Comparison of ENCODE assay signal across 8 mouse cellular contexts in genomic region chr4:99714904-99715782, GRCm38 (mm10). TPM values are rescaled to one million over a fixed set of nuclear protein-coding genes. Genes with fewer than 3 reads are reported as not detected.
DNase-seq lines count a peak whose midpoint lies in the region; ATAC-seq and TF ChIP-seq lines count a peak whose summit lies in the region.

Gene Alg6 (plus strand): TSS chr4:99715664.

- H3ac ChIP-seq in C2C12 (ENCODE audit: control insufficient read depth, insufficient read length, low read depth): peak within 1 kb of the TSS; percentile 74
- H3ac ChIP-seq in myocyte (ENCODE audit: control insufficient read depth, insufficient read length): peak within 1 kb of the TSS; percentile 13

- DNase-seq in brain, embryonic 14.5 days (ENCODE audit: low read depth): peak; percentile 97
- peak; percentile 78 for DNase-seq in liver, adult 2 months (ENCODE audit: extremely low read depth, low read depth, low spot score)
- peak; percentile 95 for DNase-seq in splenic B cell, adult 2 months (ENCODE audit: low read depth, low spot score)

- peak; percentile 55; the same call in 1 of the 2 replicates for TF ChIP-seq POLR2A in brain, embryonic 14.5 days (IDR thresholded peaks at IDR 0.05; ENCODE audit: borderline replicate concordance, extremely low read depth, insufficient read depth, insufficient read length, poor library complexity, severe bottlenecking)
- 0 out of 2 replicates have a peak, but pooled peaks have one; percentile 30 for TF ChIP-seq POLR2A in liver, adult 2 months (IDR thresholded peaks at IDR 0.05; ENCODE audit: extremely low read depth, insufficient read depth, low read length)
- peak; percentile 53 for TF ChIP-seq POLR2A in myocyte (IDR thresholded peaks at IDR 0.05; ENCODE audit: insufficient read length, low read depth)

- TF ChIP-seq CTCF in C2C12 (IDR thresholded peaks at IDR 0.05; ENCODE audit: control insufficient read depth, insufficient read depth, insufficient read length): no peak
- no peak for TF ChIP-seq CTCF in brain, embryonic 14.5 days (IDR thresholded peaks at IDR 0.05; ENCODE audit: borderline replicate concordance, extremely low read depth, insufficient read depth, insufficient read length)
- no peak for TF ChIP-seq CTCF in liver, adult 2 months (IDR thresholded peaks at IDR 0.05; ENCODE audit: low read depth, low read length)

- H3K4me1 ChIP-seq in erythroblast, embryonic 14.5 days (ENCODE audit: control insufficient read depth): peaks cover 25% of the 10 kb centered on the region
- peaks cover 3% of the 10 kb centered on the region; the same call in 1 of the 2 replicates for H3K4me1 ChIP-seq in heart, embryonic 11.5 days (ENCODE audit: control insufficient read depth, insufficient read depth, low read length)
- H3K4me1 ChIP-seq in kidney, embryonic 16.5 days (ENCODE audit: insufficient read depth, low read length): no peaks in the 10 kb centered on the region
- peaks cover 3% of the 10 kb centered on the region; the same call in 1 of the 2 replicates for H3K4me1 ChIP-seq in liver, adult 2 months (ENCODE audit: control insufficient read depth, insufficient read depth, low read length)

- peak within 1 kb of the TSS; percentile 64; the same call in 1 of the 2 replicates for H3K27ac ChIP-seq in heart, embryonic 11.5 days (ENCODE audit: low read depth, low read length)
- H3K27ac ChIP-seq in kidney, embryonic 16.5 days (ENCODE audit: low read length): peak within 1 kb of the TSS; percentile 22; the same call in 1 of the 2 replicates
- peak within 1 kb of the TSS; percentile 10; the same call in 1 of the 2 replicates for H3K27ac ChIP-seq in liver, adult 2 months (replicated peaks; ENCODE audit: insufficient read depth, low read depth, low read length)

- H3K4me3 ChIP-seq in C2C12 (ENCODE audit: insufficient read depth, poor library complexity, severe bottlenecking): peak within 1 kb of the TSS; percentile 55
- peak within 1 kb of the TSS; percentile 94 for H3K4me3 ChIP-seq in erythroblast, embryonic 14.5 days (replicated peaks)
- peak within 1 kb of the TSS; percentile 76 for H3K4me3 ChIP-seq in heart, embryonic 11.5 days (ENCODE audit: low read depth, low read length)
- peak within 1 kb of the TSS; percentile 62 for H3K4me3 ChIP-seq in kidney, embryonic 16.5 days (ENCODE audit: low read length)
- peak within 1 kb of the TSS; percentile 76 for H3K4me3 ChIP-seq in liver, adult 2 months (ENCODE audit: insufficient read depth, low read depth, low read length)
- peak within 1 kb of the TSS; percentile 45 for H3K4me3 ChIP-seq in myocyte

- WGBS in heart, embryonic 11.5 days (ENCODE audit: insufficient replicate concordance): 2% methylated on average over 43 of the region's 46 CpGs
- WGBS in kidney, embryonic 16.5 days: 3% methylated on average over 46 of the region's 46 CpGs
- 4% methylated on average over 46 of the region's 46 CpGs for WGBS in liver, adult 2 months

- H3K79me2 ChIP-seq in C2C12 (ENCODE audit: control insufficient read depth, insufficient read depth) (peaks cover 9% of the 10 kb centered on the region), myocyte (ENCODE audit: control insufficient read depth, insufficient read depth) (no peaks in the 10 kb centered on the region)
- no peaks in the 10 kb centered on the region for H3K79me2 ChIP-seq in liver, adult 2 months (ENCODE audit: control insufficient read depth, insufficient read depth, low read length)

- peak within 1 kb of the TSS; percentile 92 for H3K9ac ChIP-seq in heart, embryonic 11.5 days (ENCODE audit: low read depth, low read length)
- peak within 1 kb of the TSS; percentile 85 for H3K9ac ChIP-seq in kidney, embryonic 16.5 days (replicated peaks; ENCODE audit: low read length)
- H3K9ac ChIP-seq in liver, adult 2 months (ENCODE audit: low read depth, low read length): peak within 1 kb of the TSS; percentile 75

- H3K36me3 ChIP-seq in C2C12 (ENCODE audit: control insufficient read depth, insufficient read depth): peaks cover 9% of the 10 kb centered on the region
- peaks cover 15% of the 10 kb centered on the region for H3K36me3 ChIP-seq in erythroblast, embryonic 14.5 days (ENCODE audit: control insufficient read depth)
- peaks cover 2% of the 10 kb centered on the region for H3K36me3 ChIP-seq in heart, embryonic 11.5 days (ENCODE audit: control insufficient read depth, insufficient read depth, low read length)
- H3K36me3 ChIP-seq in kidney, embryonic 16.5 days (ENCODE audit: insufficient read depth, low read length): 0 out of 2 replicates have a peak, but pooled peaks cover 2% of the 10 kb centered on the region
- H3K36me3 ChIP-seq in liver, adult 2 months (ENCODE audit: control insufficient read depth, insufficient read depth, low read length): 0 out of 2 replicates have a peak, but pooled peaks cover 2% of the 10 kb centered on the region
- no peaks in the 10 kb centered on the region for H3K36me3 ChIP-seq in myocyte (ENCODE audit: control insufficient read depth, insufficient read depth)
- H3K36me3 ChIP-seq in splenic B cell, adult 2 months (ENCODE audit: control insufficient read depth, insufficient read depth, low read length, poor library complexity, severe bottlenecking): no peaks in the 10 kb centered on the region

- H3K27me3 ChIP-seq in C2C12 (ENCODE audit: control insufficient read depth, insufficient read depth, insufficient read length): no peaks in the 10 kb centered on the region
- H3K27me3 ChIP-seq in erythroblast, embryonic 14.5 days (ENCODE audit: control insufficient read depth): no peaks in the 10 kb centered on the region
- H3K27me3 ChIP-seq in heart, embryonic 11.5 days (ENCODE audit: control insufficient read depth, insufficient read depth, low read length): no peaks in the 10 kb centered on the region
- H3K27me3 ChIP-seq in kidney, embryonic 16.5 days (ENCODE audit: insufficient read depth, low read length): no peaks in the 10 kb centered on the region
- H3K27me3 ChIP-seq in liver, adult 2 months (ENCODE audit: control insufficient read depth, insufficient read depth, low read length): no peaks in the 10 kb centered on the region
- no peaks in the 10 kb centered on the region for H3K27me3 ChIP-seq in myocyte (ENCODE audit: control insufficient read depth, insufficient read depth, insufficient read length)
- H3K27me3 ChIP-seq in splenic B cell, adult 2 months (ENCODE audit: control insufficient read depth, insufficient read depth, low read length, poor library complexity, severe bottlenecking): no peaks in the 10 kb centered on the region

- peaks cover 2% of the 10 kb centered on the region for H3K79me3 ChIP-seq in C2C12 (ENCODE audit: low read depth)

- H3K4me2 ChIP-seq in heart, embryonic 11.5 days: peak within 1 kb of the TSS; percentile 81
- H3K4me2 ChIP-seq in kidney, embryonic 16.5 days (replicated peaks; ENCODE audit: low read depth, low read length): peak within 1 kb of the TSS; percentile 71
- peak within 1 kb of the TSS; percentile 70 for H3K4me2 ChIP-seq in myocyte (ENCODE audit: low read depth)

- peak; percentile 92 for ATAC-seq in heart, embryonic 11.5 days (replicated peaks; ENCODE audit: insufficient number of reproducible peaks, low FRiP score, low TSS enrichment)
- peak; percentile 96 for ATAC-seq in kidney, embryonic 16.5 days (ENCODE audit: low FRiP score, low TSS enrichment)

- no peaks in the 10 kb centered on the region for H3K9me3 ChIP-seq in erythroblast, embryonic 14.5 days (ENCODE audit: control insufficient read depth, low read length)
- H3K9me3 ChIP-seq in heart, embryonic 11.5 days (replicated peaks; ENCODE audit: control insufficient read depth, low read length): no peaks in the 10 kb centered on the region
- H3K9me3 ChIP-seq in kidney, embryonic 16.5 days (ENCODE audit: low read length): no peaks in the 10 kb centered on the region

TF ChIP-seq in C2C12, 6 proteins besides CTCF, POLR2A, EP300 and RAD21:
- TF ChIP-seq CEBPB (IDR thresholded peaks at IDR 0.05; ENCODE audit: low read depth): no peak
- TF ChIP-seq FOSL1 (IDR thresholded peaks at IDR 0.05; ENCODE audit: insufficient read depth, low read length, poor library complexity, severe bottlenecking): no peak
- TF ChIP-seq MYOG (IDR thresholded peaks at IDR 0.05; ENCODE audit: control insufficient read depth, extremely low read depth, insufficient read length): no peak
- no peak for TF ChIP-seq MYOD1 (IDR thresholded peaks at IDR 0.05; ENCODE audit: control insufficient read depth, insufficient read length, low read depth)
- no peak for TF ChIP-seq MAX (IDR thresholded peaks at IDR 0.05)
- TF ChIP-seq USF1 (IDR thresholded peaks at IDR 0.05; ENCODE audit: low read depth): no peak

TF ChIP-seq in myocyte, 11 proteins besides CTCF, POLR2A, EP300 and RAD21:
- TF ChIP-seq TCF3 (IDR thresholded peaks at IDR 0.05; ENCODE audit: insufficient read length, low read depth) (no peak), CEBPB (IDR thresholded peaks at IDR 0.05; ENCODE audit: insufficient read depth, poor library complexity, severe bottlenecking) (no peak), MYOG (IDR thresholded peaks at IDR 0.05; ENCODE audit: control insufficient read depth in 1 of 3, insufficient read depth in 1 of 3, insufficient read length in 2 of 3, low read depth in 2 of 3) (peak in 2 of 3 experiments; percentile 34 to 87), TCF12 (IDR thresholded peaks at IDR 0.05; ENCODE audit: insufficient read depth, poor library complexity, severe bottlenecking) (no peak), MAX (IDR thresholded peaks at IDR 0.05; ENCODE audit: low read depth) (no peak), E2F4 (IDR thresholded peaks at IDR 0.05; ENCODE audit: insufficient read depth) (peak; percentile 31), REST (IDR thresholded peaks at IDR 0.05; ENCODE audit: insufficient read depth, insufficient read length) (no peak), USF1 (IDR thresholded peaks at IDR 0.05; ENCODE audit: low read depth) (no peak), MYOD1 (IDR thresholded peaks at IDR 0.05; ENCODE audit: control insufficient read depth in 1 of 3, insufficient read length in 2 of 3, low read depth in 2 of 3) (peak in 2 of 3 experiments; percentile 57 to 71), POLR2AphosphoS2 (IDR thresholded peaks at IDR 0.05; ENCODE audit: insufficient read length, low read depth) (peak; percentile 49), SRF (IDR thresholded peaks at IDR 0.05; ENCODE audit: control insufficient read depth, insufficient read length, low read depth) (peak; percentile 62)

RNA-seq across cellular contexts. Expression of gene Alg6, which starts in this region (rescaled TPM):
- polyA plus RNA-seq in C2C12 (2012; fragmentation: generic; extraction: Trizol) (5.9 TPM), myocyte (2012; fragmentation: generic; extraction: Trizol) (2.6 TPM)
- polyA plus RNA-seq in brain, embryonic 14.5 days (2012; rRNA removed): 11.8 and 13.1 TPM in 2 replicates
- 0.02 TPM in 1 of 2 replicates, not detected in the other for polyA plus RNA-seq in erythroblast, embryonic 14.5 days (2012)
- 12.9 and 13.7 TPM in 2 replicates for polyA plus RNA-seq in heart, embryonic 11.5 days (2014; fragmentation: Nextera tagmentation; extraction: Ambion mirVana)
- polyA plus RNA-seq in kidney, embryonic 16.5 days (2015; fragmentation: Nextera tagmentation; extraction: Ambion mirVana): 25.6 TPM in 2 replicates
- total RNA-seq in liver, adult 2 months (2014; rRNA removed): 10.5 and 15.5 TPM in 2 replicates
- polyA plus RNA-seq in liver, adult 2 months (2012; rRNA removed): 1.9 and 3.2 TPM in 2 replicates

Comparison
In these comparisons a context has a peak if more than half of its experiments do, and no peak if none do; other contexts are left out.
1. Peak in every context shown above with its lines: DNase-seq, ATAC-seq, H3K4me3 ChIP-seq and H3K27ac ChIP-seq.
2. H3K27ac ChIP-seq: peak in every context shown above with its lines; median percentile 64 in heart, embryonic 11.5 days; 22 in kidney, embryonic 16.5 days; 10 in liver, adult 2 months.